Mouse (Mus musculus): ENCODE results near the gene Pax5.

GRCm38 (mm10) chr4:44703686-44704368 lies 6.5 kb downstream of the Pax5 start:
- TF ChIP-seq FLI1 (IDR thresholded peaks at IDR 0.05; ENCODE audit: low read length) (no peak), GATA1 (IDR thresholded peaks at IDR 0.05; ENCODE audit: borderline replicate concordance, low read length) (no peak)

Data from megakaryocyte, embryonic 14.5 days (primary cell).